Mouse (Mus musculus) ES-E14 (cell line): ENCODE data around the gene Ptprm. TPM values are rescaled to one million over a fixed set of nuclear protein-coding genes. Genes with fewer than 3 reads are reported as not detected.

ENCODE experiments used
- DNase-seq: peaks from one replicate; pipeline ENCODE4 v3.0.0-alpha.2; 2013; ENCODE audit warnings: low read depth, low spot score
- H3K27ac ChIP-seq: 2 replicates; pipeline ENCODE4 v1.5.1; 2012; ENCODE audit warnings: low read depth, mild to moderate bottlenecking, low read length, moderate library complexity, mixed read lengths; ENCODE audit not compliant: poor library complexity, insufficient read depth, severe bottlenecking
- H3K36me3 ChIP-seq: 2 replicates; pipeline ENCODE4 v1.6.1; 2012; ENCODE audit warnings: mild to moderate bottlenecking, low read length, moderate library complexity, mixed read lengths; ENCODE audit not compliant: control insufficient read depth, poor library complexity, insufficient read depth, severe bottlenecking
- H3K4me1 ChIP-seq, 2 experiments: fragments of 150-350 bp in 1 of 2; sonication (generic) in 1 of 2; 2 replicates each; pipeline ENCODE4 v1.6.1; 2012; ENCODE audit warnings: low read length in 2 of 2, mild to moderate bottlenecking in 1 of 2, mixed read lengths in 1 of 2; ENCODE audit not compliant: control insufficient read depth in 2 of 2, insufficient read depth in 2 of 2, poor library complexity in 1 of 2
- H3K4me3 ChIP-seq, 2 experiments: fragments of 150-350 bp in 1 of 2; sonication (generic) in 1 of 2; 2 replicates each; pipeline ENCODE4 v1.5.1; 2012; ENCODE audit warnings: low read length in 2 of 2, low read depth in 1 of 2, mild to moderate bottlenecking in 1 of 2, mixed read lengths in 1 of 2; ENCODE audit not compliant: insufficient read depth in 1 of 2, poor library complexity in 1 of 2, severe bottlenecking in 1 of 2
- H3K9ac ChIP-seq: 2 replicates; pipeline ENCODE4 v1.6.1; 2012; ENCODE audit warnings: low read depth, mild to moderate bottlenecking, low read length, mixed read lengths; ENCODE audit not compliant: poor library complexity, insufficient read depth, severe bottlenecking
- H3K9me3 ChIP-seq: fragments of 150-350 bp; sonication (generic); 2 replicates; pipeline ENCODE4 v1.6.1; 2012; ENCODE audit warnings: low read depth, mild to moderate bottlenecking, low read length; ENCODE audit not compliant: control insufficient read depth, insufficient read depth
- CHD2 ChIP-seq: IDR thresholded peaks from 2 replicates; pipeline ENCODE4 v1.6.1; 2014; ENCODE audit warnings: mild to moderate bottlenecking, low read depth, low read length, inconsistent platforms
- HCFC1 ChIP-seq: IDR thresholded peaks from 2 replicates; pipeline ENCODE4 v1.6.1; 2012; ENCODE audit warnings: low read length, inconsistent platforms, borderline replicate concordance; ENCODE audit not compliant: insufficient read depth
- MAFK ChIP-seq: IDR thresholded peaks from 2 replicates; pipeline ENCODE4 v1.6.1; 2014; ENCODE audit warnings: mild to moderate bottlenecking, low read depth, low read length, inconsistent platforms; ENCODE audit not compliant: insufficient read depth
- ZC3H11A ChIP-seq: IDR thresholded peaks from 2 replicates; pipeline ENCODE4 v1.6.1; 2012; ENCODE audit warnings: low read depth, mild to moderate bottlenecking, inconsistent platforms, low read length, borderline replicate concordance
- ZNF384 ChIP-seq: IDR thresholded peaks from 2 replicates; pipeline ENCODE4 v1.6.1; 2012; ENCODE audit warnings: low read depth, low read length, inconsistent platforms
- in situ Hi-C, 2 experiments: fragments of 600-800 bp; cut with MboI; formaldehyde crosslinking; loops; one replicate each; pipeline ENCODE4 v1.15.1; 2025; ENCODE audit warnings: low sequenced_read_pairs in 2 of 2, inconsistent platforms in 1 of 2; ENCODE audit not compliant: unreplicated experiment in 2 of 2
- total RNA-seq: library from RNA; depleted of rRNA; stranded (reverse); fragments of 300-350 nt; gene quantifications from 2 replicates; pipeline ENCODE4 v1.2.3, GENCODE M21; 2012

Ptprm gene
- total RNA-seq, 1 experiment: 2.9 TPM

DNA sequence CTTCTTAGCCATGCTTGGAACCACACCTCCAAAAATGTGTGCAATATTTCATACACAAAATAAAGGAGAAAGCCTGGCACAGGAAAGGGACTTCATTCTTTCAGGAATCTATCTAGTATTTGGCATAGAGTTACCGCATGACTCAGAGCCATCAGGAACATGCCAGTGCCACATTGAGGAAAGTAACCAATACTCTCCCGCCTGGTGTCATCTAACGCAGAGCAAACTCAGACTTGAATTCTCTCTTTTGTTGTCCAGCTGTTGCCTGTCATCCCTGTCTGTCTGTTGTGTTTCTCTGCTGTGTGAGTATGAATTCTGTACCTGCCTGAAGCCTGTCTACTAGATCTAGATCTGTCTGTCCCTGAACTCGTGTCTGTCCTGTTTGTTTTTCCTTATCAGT, 100.8 kb downstream of the Ptprm start:
- no peaks in the 10 kb centered on the region for H3K9me3 ChIP-seq
- in situ Hi-C loops: no loop called here
- H3K36me3 ChIP-seq: no peaks in the 10 kb centered on the region
- TF ChIP-seq HCFC1: no peak
- TF ChIP-seq ZC3H11A: no peak
- no peak for TF ChIP-seq CHD2
- TF ChIP-seq ZNF384: no peak
- TF ChIP-seq MAFK: no peak
- H3K4me3 ChIP-seq: no peak overlapping the region
- DNase-seq: no peak
- no peak overlapping the region for H3K27ac ChIP-seq
- no peak overlapping the region for H3K9ac ChIP-seq
- no peaks in the 10 kb centered on the region for H3K4me1 ChIP-seq

DNA sequence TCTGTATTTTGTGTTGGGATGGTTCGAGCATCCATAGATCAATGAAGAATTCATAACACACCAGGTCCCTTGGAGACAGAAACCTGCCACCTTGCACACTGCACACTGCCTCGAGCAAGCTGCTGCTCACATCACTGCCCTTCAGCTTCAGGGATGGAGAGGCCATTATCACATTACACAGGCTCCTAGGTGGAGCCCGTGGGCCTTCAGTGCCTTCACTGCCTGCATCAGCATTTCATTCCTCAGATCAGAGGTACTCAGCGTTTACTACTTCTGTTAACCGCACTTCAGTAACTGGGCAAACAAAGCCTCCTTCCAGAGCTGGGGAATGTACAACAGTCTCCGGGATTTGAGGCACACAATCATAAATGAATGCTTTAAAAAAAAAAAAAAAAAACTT, 101.3 kb downstream of the Ptprm start:
- in situ Hi-C loops: no loop called here
- Histone ChIP-seq H3K4me1 (no peaks in the 10 kb centered on the region), H3K4me3 (no peak overlapping the region), H3K9ac (no peak overlapping the region), H3K9me3 (no peaks in the 10 kb centered on the region), H3K36me3 (no peaks in the 10 kb centered on the region), H3K27ac (no peak overlapping the region)
- TF ChIP-seq ZNF384 (no peak), HCFC1 (no peak), MAFK (no peak), CHD2 (no peak), ZC3H11A (no peak)
- no peak for DNase-seq

DNA sequence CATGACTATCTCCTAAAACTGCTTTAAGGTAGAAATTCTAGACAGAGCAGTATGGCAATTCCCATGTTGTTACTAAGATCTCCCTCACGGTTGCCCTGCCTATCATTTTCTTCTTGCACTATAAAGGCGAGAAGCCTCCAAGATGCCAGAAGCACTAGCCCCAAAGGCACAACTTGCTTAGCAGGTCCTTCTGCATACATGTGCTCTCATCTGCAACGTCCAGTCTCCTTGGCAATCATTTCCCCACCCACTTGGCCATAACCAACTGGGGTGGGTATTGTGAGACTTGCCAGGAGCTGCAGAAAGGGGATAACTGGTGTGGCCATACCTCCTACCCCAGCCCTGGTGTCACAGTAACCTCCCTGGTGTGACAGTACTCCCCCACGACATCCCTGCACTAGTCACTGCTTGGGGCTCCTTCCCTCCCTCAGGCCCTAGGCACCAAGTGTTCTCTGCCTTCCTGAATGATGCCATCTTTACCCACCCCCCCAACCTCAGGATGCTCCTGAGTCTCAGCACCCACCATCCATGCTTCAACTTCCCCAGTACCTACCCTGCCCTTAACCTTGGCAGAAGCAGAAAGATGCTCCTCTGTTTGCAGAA, 108.9 kb downstream of the Ptprm start:
- Histone ChIP-seq H3K9ac (no peak overlapping the region), H3K4me1 (no peaks in the 10 kb centered on the region), H3K36me3 (no peaks in the 10 kb centered on the region), H3K4me3 (no peak overlapping the region), H3K9me3 (no peaks in the 10 kb centered on the region), H3K27ac (no peak overlapping the region)
- no peak for TF ChIP-seq ZC3H11A
- no peak for TF ChIP-seq ZNF384
- no peak for TF ChIP-seq MAFK
- in situ Hi-C loops: no loop called here
- no peak for DNase-seq

DNA sequence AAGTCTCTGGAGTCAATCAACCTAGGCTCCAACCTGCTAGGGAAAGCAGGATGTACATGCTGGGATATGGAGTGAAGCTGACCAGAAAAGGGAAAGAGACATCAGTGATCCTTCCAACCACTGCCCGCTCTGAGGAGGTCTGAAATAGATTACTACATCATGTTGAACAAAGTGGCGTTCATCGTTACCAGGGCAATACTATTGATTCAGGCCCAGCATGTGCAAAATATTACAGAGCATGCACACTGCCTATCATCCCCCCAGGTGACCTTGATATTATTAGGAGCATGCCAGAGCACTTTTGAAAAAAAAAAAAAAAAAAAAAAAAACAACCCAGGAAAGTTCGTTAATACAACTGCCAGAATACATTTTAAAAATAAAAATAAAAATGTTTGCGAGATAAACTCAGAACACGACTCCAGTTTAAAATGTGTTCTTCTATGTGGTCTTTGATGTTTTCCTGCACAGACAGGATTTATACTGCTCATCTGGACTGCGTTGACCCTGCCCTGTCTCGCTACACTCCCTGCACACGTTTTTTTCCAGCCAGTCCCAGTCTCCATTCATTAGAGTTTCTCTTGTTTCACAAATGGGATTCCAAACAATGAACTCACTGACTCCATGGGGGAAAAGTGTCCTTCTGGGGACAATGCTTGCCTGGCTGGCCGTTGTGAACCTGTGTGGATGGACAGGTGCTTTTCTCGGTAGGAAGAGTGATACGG, 111.3 kb downstream of the Ptprm start:
- DNase-seq: no peak
- H3K4me3 ChIP-seq: no peak overlapping the region
- H3K36me3 ChIP-seq: no peaks in the 10 kb centered on the region
- H3K4me1 ChIP-seq: no peaks in the 10 kb centered on the region
- TF ChIP-seq MAFK (no peak), ZC3H11A (no peak), HCFC1 (no peak), CHD2 (no peak), ZNF384 (no peak)
- in situ Hi-C loops: no loop called here
- H3K27ac ChIP-seq: no peak overlapping the region
- no peak overlapping the region for H3K9ac ChIP-seq
- H3K9me3 ChIP-seq: no peaks in the 10 kb centered on the region
